8 mouse cellular contexts compared by ENCODE assay signal in the genomic region with DNA sequence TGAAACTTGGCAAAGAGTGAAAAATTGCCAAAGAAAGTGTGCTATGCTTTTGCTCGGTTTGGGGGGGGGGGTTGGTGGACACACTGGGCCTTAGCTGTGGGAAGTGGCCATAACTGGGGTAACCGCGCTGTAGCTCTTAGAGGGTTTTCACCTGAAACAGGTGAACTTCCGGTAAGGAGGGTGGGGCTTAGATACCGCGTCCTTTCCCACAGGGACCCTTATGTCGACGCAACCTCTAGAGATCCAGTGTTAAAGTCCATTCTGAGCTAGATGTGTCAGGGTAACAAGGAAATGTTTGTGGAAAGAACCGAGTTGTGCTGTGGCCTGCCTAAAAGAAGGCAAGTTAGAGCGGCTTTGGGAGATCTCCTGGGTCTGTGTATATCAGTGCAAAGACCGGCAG. TPM values are rescaled to one million over a fixed set of nuclear protein-coding genes. Genes with fewer than 3 reads are reported as not detected.
DNase-seq lines count a peak whose midpoint lies in the region; ATAC-seq and TF ChIP-seq lines count a peak whose summit lies in the region.

No protein-coding gene starts in this region.

- TF ChIP-seq POLR2A in spleen, adult 2 months (IDR thresholded peaks at IDR 0.05; ENCODE audit: low read depth, low read length) = no peak

- no peak for ATAC-seq in limb, embryonic 15.5 days (ENCODE audit: insufficient number of reproducible peaks, low FRiP score, low TSS enrichment, low read depth)
- ATAC-seq in stomach, embryonic 16.5 days (ENCODE audit: insufficient read depth, low FRiP score) = no peak

- peak overlapping the region; percentile 90 for H3K27ac ChIP-seq in gastrocnemius, adult 2 months
- H3K27ac ChIP-seq in spleen, adult 2 months (ENCODE audit: insufficient read depth, low read length) = no peak overlapping the region
- no peak overlapping the region for H3K27ac ChIP-seq in limb, embryonic 15.5 days
- peak overlapping the region; percentile 90 for H3K27ac ChIP-seq in stomach, embryonic 16.5 days (ENCODE audit: low read length)

- intact Hi-C loops in gastrocnemius, adult 2 months (cut with DNase I) = no loop called here
- intact Hi-C loops in gastrocnemius, postnatal 36 days (cut with DNase I) = no loop called here

- peak overlapping the region; percentile 76 for H3K4me3 ChIP-seq in gastrocnemius, adult 2 months
- H3K4me3 ChIP-seq in spleen, adult 2 months (ENCODE audit: extremely low read depth, insufficient read depth, insufficient read length) = peak overlapping the region; percentile 80; the same call in 1 of the 2 replicates
- H3K4me3 ChIP-seq in limb, embryonic 15.5 days = peak overlapping the region; percentile 57
- H3K4me3 ChIP-seq in stomach, embryonic 16.5 days (replicated peaks; ENCODE audit: low read length) = peak overlapping the region; percentile 85

- no peak for DNase-seq in gastrocnemius, adult 2 months
- DNase-seq in gastrocnemius, postnatal 36 days = no peak
- DNase-seq in spleen, adult 2 months (ENCODE audit: low read depth in 1 of 2, low spot score in 2 of 2) = no peak
- no peak for DNase-seq in spleen, postnatal 36 days (ENCODE audit: low spot score in 2 of 2)
- DNase-seq in frontal cortex, postnatal 36 days (ENCODE audit: low spot score in 2 of 2) = no peak
- DNase-seq in adrenal gland, postnatal 36 days = no peak

- no peak for TF ChIP-seq CTCF in gastrocnemius, adult 2 months (IDR thresholded peaks at IDR 0.05)
- TF ChIP-seq CTCF in spleen, adult 2 months (IDR thresholded peaks at IDR 0.05; ENCODE audit: extremely low read depth, insufficient read depth, insufficient read length, insufficient replicate concordance) = no peak

- no peaks in the 10 kb centered on the region; the same call in 1 of the 2 replicates for H3K27me3 ChIP-seq in spleen, adult 2 months (ENCODE audit: control insufficient read depth, insufficient read depth, low read length)
- H3K27me3 ChIP-seq in limb, embryonic 15.5 days = peaks cover 15% of the 10 kb centered on the region
- H3K27me3 ChIP-seq in stomach, embryonic 16.5 days (ENCODE audit: control insufficient read depth, insufficient read depth, low read length) = peaks cover 7% of the 10 kb centered on the region

- peaks cover 4% of the 10 kb centered on the region for H3K4me1 ChIP-seq in spleen, adult 2 months (ENCODE audit: control insufficient read depth, insufficient read depth, insufficient read length)
- peaks cover 15% of the 10 kb centered on the region for H3K4me1 ChIP-seq in limb, embryonic 15.5 days
- H3K4me1 ChIP-seq in stomach, embryonic 16.5 days (ENCODE audit: control insufficient read depth, insufficient read depth, low read length) = peaks cover 26% of the 10 kb centered on the region

- WGBS in spleen, adult 2 months = 29% methylated on average over 11 of the region's 11 CpGs
- WGBS in limb, embryonic 15.5 days = 19% methylated on average over 11 of the region's 11 CpGs
- 16% methylated on average over 11 of the region's 11 CpGs for WGBS in stomach, embryonic 16.5 days

- no peaks in the 10 kb centered on the region; the same call in 1 of the 2 replicates for H3K36me3 ChIP-seq in spleen, adult 2 months (ENCODE audit: control insufficient read depth, insufficient read depth, low read length)
- H3K36me3 ChIP-seq in limb, embryonic 15.5 days = peaks cover 27% of the 10 kb centered on the region
- H3K36me3 ChIP-seq in stomach, embryonic 16.5 days (ENCODE audit: control insufficient read depth, insufficient read depth, low read length) = no peaks in the 10 kb centered on the region

- H3K9ac ChIP-seq in limb, embryonic 15.5 days = no peak overlapping the region
- H3K9ac ChIP-seq in stomach, embryonic 16.5 days (ENCODE audit: low read length) = peak overlapping the region; percentile 87

- peak overlapping the region; percentile 90 for H3K4me2 ChIP-seq in limb, embryonic 15.5 days
- H3K4me2 ChIP-seq in stomach, embryonic 16.5 days (ENCODE audit: low read depth, low read length) = peak overlapping the region; percentile 93

- no peaks in the 10 kb centered on the region for H3K9me3 ChIP-seq in limb, embryonic 15.5 days
- H3K9me3 ChIP-seq in stomach, embryonic 16.5 days (replicated peaks; ENCODE audit: control insufficient read depth, low read length) = no peaks in the 10 kb centered on the region

RNA-seq across cellular contexts. Expression of a gene that starts 1.0 kb away (rescaled TPM):
- total RNA-seq in gastrocnemius, adult 2 months (2021) = 1 to 10 TPM; 8.3 to 9.8 TPM
- total RNA-seq in gastrocnemius, postnatal 36 days (2021) = 1 to 10 TPM; 6.5 to 9.9 TPM
- polyA plus RNA-seq in spleen, adult 2 months (2012; rRNA removed) = 26.1 and 26.7 TPM in 2 replicates
- polyA plus RNA-seq in limb, embryonic 15.5 days (2015; fragmentation: Nextera tagmentation; extraction: Ambion mirVana) = 22.4 and 23.1 TPM in 2 replicates
- polyA plus RNA-seq in stomach, embryonic 16.5 days (2015; fragmentation: Nextera tagmentation; extraction: Ambion mirVana) = 65.6 and 75.3 TPM in 2 replicates
- total RNA-seq in adrenal gland, postnatal 36 days (2021) = 10 to 100 TPM in 1 of 2 experiments, 1 to 10 TPM in 1; 4.9 to 10.9 TPM

RNA-seq across cellular contexts. Expression of a gene that starts 10.3 kb away (rescaled TPM):
- 1 to 10 TPM; 6.2 to 6.9 TPM for total RNA-seq in gastrocnemius, adult 2 months (2021)
- total RNA-seq in gastrocnemius, postnatal 36 days (2021) = 1 to 10 TPM; 4.6 to 6.0 TPM
- polyA plus RNA-seq in spleen, adult 2 months (2012; rRNA removed) = 30.8 and 42.9 TPM in 2 replicates
- 29.5 and 31.3 TPM in 2 replicates for polyA plus RNA-seq in limb, embryonic 15.5 days (2015; fragmentation: Nextera tagmentation; extraction: Ambion mirVana)
- polyA plus RNA-seq in stomach, embryonic 16.5 days (2015; fragmentation: Nextera tagmentation; extraction: Ambion mirVana) = 26.4 and 28.1 TPM in 2 replicates
- 10 to 100 TPM; 17.1 to 21.4 TPM for total RNA-seq in adrenal gland, postnatal 36 days (2021)

RNA-seq across cellular contexts. Expression of a gene that starts 11.4 kb away (rescaled TPM):
- 10 to 100 TPM; 14.5 to 19.2 TPM for total RNA-seq in gastrocnemius, adult 2 months (2021)
- total RNA-seq in gastrocnemius, postnatal 36 days (2021) = 10 to 100 TPM; 12.6 to 13.3 TPM
- polyA plus RNA-seq in spleen, adult 2 months (2012; rRNA removed) = 13.2 and 15.9 TPM in 2 replicates
- polyA plus RNA-seq in limb, embryonic 15.5 days (2015; fragmentation: Nextera tagmentation; extraction: Ambion mirVana) = 16.5 and 17.9 TPM in 2 replicates
- polyA plus RNA-seq in stomach, embryonic 16.5 days (2015; fragmentation: Nextera tagmentation; extraction: Ambion mirVana) = 14.9 and 16.8 TPM in 2 replicates
- total RNA-seq in adrenal gland, postnatal 36 days (2021) = 10 to 100 TPM; 58.9 to 72.9 TPM

RNA-seq across cellular contexts. Expression of a gene that starts 33.4 kb away (rescaled TPM):
- not detected for total RNA-seq in gastrocnemius, adult 2 months (2021)
- not detected for total RNA-seq in gastrocnemius, postnatal 36 days (2021)
- 1.6 and 1.7 TPM in 2 replicates for polyA plus RNA-seq in spleen, adult 2 months (2012; rRNA removed)
- polyA plus RNA-seq in limb, embryonic 15.5 days (2015; fragmentation: Nextera tagmentation; extraction: Ambion mirVana) = 0.47 TPM in 2 replicates
- 20.8 and 21.1 TPM in 2 replicates for polyA plus RNA-seq in stomach, embryonic 16.5 days (2015; fragmentation: Nextera tagmentation; extraction: Ambion mirVana)
- under 1 TPM; 0.20 TPM for total RNA-seq in adrenal gland, postnatal 36 days (2021)

RNA-seq across cellular contexts. Expression of a gene that starts 59.6 kb away (rescaled TPM):
- total RNA-seq in gastrocnemius, adult 2 months (2021) = 10 to 100 TPM; 90.6 to 99.5 TPM
- 10 to 100 TPM; 73.1 to 79.5 TPM for total RNA-seq in gastrocnemius, postnatal 36 days (2021)
- 42.0 and 56.3 TPM in 2 replicates for polyA plus RNA-seq in spleen, adult 2 months (2012; rRNA removed)
- 23.6 and 28.1 TPM in 2 replicates for polyA plus RNA-seq in limb, embryonic 15.5 days (2015; fragmentation: Nextera tagmentation; extraction: Ambion mirVana)
- polyA plus RNA-seq in stomach, embryonic 16.5 days (2015; fragmentation: Nextera tagmentation; extraction: Ambion mirVana) = 21.4 and 23.1 TPM in 2 replicates
- 10 to 100 TPM; 74.6 to 95.5 TPM for total RNA-seq in adrenal gland, postnatal 36 days (2021)

Comparison
In these comparisons a context has a peak if more than half of its experiments do, and no peak if none do; other contexts are left out.
1. H3K27ac ChIP-seq: peak in gastrocnemius, adult 2 months (single experiment) and stomach, embryonic 16.5 days (single experiment); none in spleen, adult 2 months (single experiment) and limb, embryonic 15.5 days (single experiment).
2. Peak in every context shown above with its lines, with median percentiles within 50 percentile points of each other: H3K4me3 ChIP-seq.